Mouse (Mus musculus): ENCODE data around the gene Hpn.
A peak's percentile ranks its signal among the peaks of the same experiment; 100 is the strongest.

Hpn gene

DNA sequence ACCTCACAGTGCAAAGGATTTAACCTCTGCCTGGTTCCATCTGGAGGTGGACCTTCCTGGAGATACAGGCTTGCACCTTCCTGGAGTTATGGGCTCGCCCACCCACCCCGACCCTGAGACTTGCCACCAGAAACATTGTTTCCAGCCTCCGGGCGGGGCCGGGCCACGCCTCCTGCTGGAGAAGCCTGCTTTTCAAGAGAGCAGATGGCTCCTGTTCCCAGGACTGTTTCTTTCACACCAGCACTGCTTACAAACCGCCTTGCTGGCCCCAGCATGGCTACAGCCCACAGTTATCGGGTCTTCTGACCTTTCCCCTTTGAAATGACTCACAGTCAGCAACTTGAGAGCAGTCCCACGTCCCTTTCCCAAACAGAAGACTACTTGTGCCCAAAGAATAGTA, 42.8 kb downstream of the Hpn start:
- Histone ChIP-seq H3K27me3 (ENCODE audit: control insufficient read depth, insufficient read depth, low read length, poor library complexity, severe bottlenecking) (no peaks in the 10 kb centered on the region), H3K36me3 (ENCODE audit: control insufficient read depth, insufficient read depth, low read length, poor library complexity, severe bottlenecking) (no peaks in the 10 kb centered on the region)
- DNase-seq (ENCODE audit: low read depth, low spot score) = no peak

DNA sequence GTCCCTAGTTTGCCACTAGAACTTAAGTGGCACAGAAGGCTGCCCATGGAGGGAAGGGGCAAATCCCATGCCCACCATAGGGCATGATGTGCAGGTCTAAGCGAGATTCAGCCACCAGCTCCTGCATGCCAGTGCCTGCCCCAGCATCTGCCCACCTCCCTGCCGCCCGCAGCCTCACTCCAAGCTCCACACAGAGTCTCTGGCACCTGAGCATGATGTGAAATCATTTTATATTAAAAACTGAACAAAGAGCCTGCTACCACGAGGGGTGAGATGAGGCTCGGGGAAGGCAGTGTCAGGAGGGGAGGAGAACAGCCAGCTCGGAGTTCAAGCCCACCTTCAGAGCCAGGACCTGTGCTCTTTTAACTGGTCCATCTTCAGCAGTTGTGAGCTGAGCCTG, 44.8 kb downstream of the Hpn start:
- no peaks in the 10 kb centered on the region for H3K36me3 ChIP-seq (ENCODE audit: control insufficient read depth, insufficient read depth, low read length, poor library complexity, severe bottlenecking)
- H3K27me3 ChIP-seq (ENCODE audit: control insufficient read depth, insufficient read depth, low read length, poor library complexity, severe bottlenecking) = no peaks in the 10 kb centered on the region
- DNase-seq (ENCODE audit: low read depth, low spot score) = no peak

DNA sequence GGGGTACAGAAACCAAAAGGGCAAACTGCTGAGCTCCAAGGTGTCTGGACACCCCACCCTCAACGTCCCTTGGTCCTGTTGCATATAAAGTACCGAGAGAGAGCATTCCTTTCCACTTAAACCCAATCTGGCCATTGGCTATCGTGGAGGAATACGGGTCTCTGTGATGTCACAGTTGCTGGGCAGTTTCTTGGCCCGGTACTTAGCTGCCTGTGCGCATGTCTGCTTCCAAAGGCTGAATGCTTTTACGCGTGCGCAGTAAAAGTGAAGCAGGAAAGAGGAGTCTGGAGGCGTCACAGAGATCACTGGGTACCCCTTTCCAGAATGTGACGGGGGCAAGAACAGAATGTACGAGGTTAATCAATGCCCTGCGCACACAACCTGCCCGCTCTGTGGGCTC, 45.6 kb downstream of the Hpn start:
- no peak for DNase-seq (ENCODE audit: low read depth, low spot score)
- no peaks in the 10 kb centered on the region for H3K27me3 ChIP-seq (ENCODE audit: control insufficient read depth, insufficient read depth, low read length, poor library complexity, severe bottlenecking)
- no peaks in the 10 kb centered on the region for H3K36me3 ChIP-seq (ENCODE audit: control insufficient read depth, insufficient read depth, low read length, poor library complexity, severe bottlenecking)

DNA sequence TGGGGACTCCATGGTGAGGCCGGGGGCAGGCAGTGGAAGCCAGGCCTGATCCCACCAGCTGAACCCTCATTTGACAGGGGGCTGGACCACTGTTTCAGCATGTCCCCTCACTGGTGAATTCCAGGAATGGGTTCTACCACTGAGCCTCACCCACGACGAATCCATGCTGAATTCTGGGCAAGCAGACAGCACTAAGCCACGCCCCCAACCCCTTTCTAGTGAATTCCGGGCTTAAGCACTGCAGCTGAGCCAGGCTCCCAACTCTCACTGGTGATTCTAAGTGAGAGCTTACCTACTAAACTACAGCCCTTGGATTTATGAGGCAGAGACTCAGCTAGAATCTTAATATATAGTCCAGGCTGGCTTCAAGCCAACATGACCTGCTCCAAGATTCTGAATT, 47.3 kb downstream of the Hpn start:
- Histone ChIP-seq H3K27me3 (ENCODE audit: control insufficient read depth, insufficient read depth, low read length, poor library complexity, severe bottlenecking) (no peaks in the 10 kb centered on the region), H3K36me3 (ENCODE audit: control insufficient read depth, insufficient read depth, low read length, poor library complexity, severe bottlenecking) (no peaks in the 10 kb centered on the region)
- DNase-seq (ENCODE audit: low read depth, low spot score) = no peak

DNA sequence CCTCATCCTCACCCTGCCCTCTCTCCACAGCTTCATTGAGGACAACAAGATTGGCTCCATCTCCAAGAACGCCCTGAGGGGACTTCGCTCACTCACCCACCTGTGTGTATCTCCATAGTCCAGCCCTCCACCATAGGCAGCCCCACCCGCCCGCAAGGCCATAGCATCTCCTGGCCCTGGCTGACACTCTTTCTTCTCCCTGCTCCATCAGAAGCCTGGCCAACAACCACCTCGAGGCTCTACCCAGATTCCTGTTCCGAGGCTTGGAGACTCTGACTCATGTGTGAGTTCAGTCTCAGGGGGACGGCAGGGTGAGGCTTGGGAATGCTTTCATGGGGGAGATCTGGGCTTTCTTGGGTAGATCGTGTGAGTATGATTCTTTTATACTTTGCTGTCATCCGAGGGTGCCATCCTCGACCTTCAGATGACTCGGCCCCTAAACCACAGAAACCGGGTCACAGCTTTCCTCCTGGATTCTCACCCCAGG, 52.0 kb downstream of the Hpn start:
- no peak for DNase-seq (ENCODE audit: low read depth, low spot score)
- H3K27me3 ChIP-seq (ENCODE audit: control insufficient read depth, insufficient read depth, low read length, poor library complexity, severe bottlenecking) = no peaks in the 10 kb centered on the region
- H3K36me3 ChIP-seq (ENCODE audit: control insufficient read depth, insufficient read depth, low read length, poor library complexity, severe bottlenecking) = no peaks in the 10 kb centered on the region

DNA sequence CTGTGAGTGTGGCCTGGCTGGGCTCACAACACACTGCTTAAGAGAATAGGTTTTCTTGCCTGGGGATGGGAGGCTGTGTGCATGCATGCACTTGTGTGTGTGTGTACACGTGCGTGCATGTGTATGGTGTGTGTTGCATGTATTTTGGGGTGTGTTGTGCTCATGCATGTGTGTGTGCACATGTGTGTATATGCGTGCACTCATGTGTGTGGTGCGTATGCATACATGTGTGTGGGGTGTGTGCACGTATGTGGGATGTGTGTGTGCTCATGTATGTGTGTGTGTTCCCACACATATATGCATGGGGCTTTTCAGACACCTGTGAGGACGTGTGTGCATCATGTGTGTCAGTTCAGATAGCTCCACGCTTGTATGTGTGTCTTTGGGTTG, 54.5 kb downstream of the Hpn start:
- Histone ChIP-seq H3K27me3 (ENCODE audit: control insufficient read depth, insufficient read depth, low read length, poor library complexity, severe bottlenecking) (no peaks in the 10 kb centered on the region), H3K36me3 (ENCODE audit: control insufficient read depth, insufficient read depth, low read length, poor library complexity, severe bottlenecking) (no peaks in the 10 kb centered on the region)
- no peak for DNase-seq (ENCODE audit: low read depth, low spot score)

DNA sequence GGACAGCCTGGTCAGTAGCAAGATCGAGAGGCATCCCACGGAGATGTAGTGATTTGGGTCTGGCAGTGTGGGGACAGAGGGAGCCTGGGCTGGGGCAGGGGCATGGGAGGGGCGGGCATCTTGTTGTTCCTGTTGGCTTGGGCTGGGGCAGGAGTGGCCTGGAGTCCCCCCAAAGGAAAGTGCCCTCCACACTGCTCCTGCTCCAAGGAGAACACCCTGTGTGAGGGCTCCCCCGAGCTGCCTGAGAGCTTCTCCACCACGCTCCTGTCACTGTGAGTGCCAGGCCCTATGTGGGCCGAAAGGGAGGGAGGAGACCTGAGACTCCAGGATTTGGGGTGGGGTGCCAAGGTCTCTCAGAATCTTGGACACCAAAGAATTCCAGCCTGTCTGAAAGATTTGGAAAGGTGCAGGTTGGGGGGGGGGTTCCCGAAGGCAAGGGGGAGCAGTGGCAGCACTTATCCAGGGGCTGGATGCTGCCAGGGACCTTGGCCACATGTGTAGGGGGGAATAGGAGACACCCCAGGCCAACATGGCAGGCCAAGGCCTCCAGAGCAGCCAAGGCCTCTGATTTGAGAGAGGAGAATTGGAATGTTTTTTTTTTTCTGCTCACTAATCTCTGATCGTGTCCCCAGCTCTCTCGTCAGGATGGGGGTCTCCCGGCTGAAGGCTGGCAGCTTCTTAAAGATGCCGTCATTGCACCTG, 55.0 kb downstream of the Hpn start:
- DNase-seq (ENCODE audit: low read depth, low spot score) = no peak

DNA sequence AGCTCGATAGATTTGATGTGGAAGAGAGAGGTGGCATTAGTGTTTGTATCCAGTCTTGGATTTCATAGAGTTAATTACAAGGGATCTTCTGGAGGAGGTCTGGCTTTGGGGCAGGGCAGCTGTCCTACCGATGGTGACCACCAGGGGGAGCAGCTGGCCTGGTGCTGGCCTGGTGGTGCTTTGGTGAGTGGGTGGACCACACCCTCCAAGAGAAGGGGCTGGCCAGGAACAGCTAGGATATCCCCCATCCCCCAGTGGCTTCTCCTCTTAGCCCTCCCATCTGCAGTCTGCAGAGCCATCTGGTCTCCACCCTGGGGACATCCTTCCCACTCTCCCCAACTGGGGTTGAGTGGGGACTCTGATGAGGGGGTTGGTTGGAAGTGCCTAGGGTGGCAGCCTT, 56.0 kb downstream of the Hpn start, which contains the start of gene Lgi4:
TSS of gene Lgi4 (plus strand) at position 235 of the 400 bp plus-strand sequence.
- DNase-seq (ENCODE audit: low read depth, low spot score) = peak; percentile 83
- Histone ChIP-seq H3K27me3 (ENCODE audit: control insufficient read depth, insufficient read depth, low read length, poor library complexity, severe bottlenecking) (no peaks in the 10 kb centered on the region), H3K36me3 (ENCODE audit: control insufficient read depth, insufficient read depth, low read length, poor library complexity, severe bottlenecking) (no peaks in the 10 kb centered on the region)

More for the DNA sequence above, 55.0 kb downstream of the Hpn start:
- no peaks in the 10 kb centered on the region for H3K36me3 ChIP-seq (ENCODE audit: control insufficient read depth, insufficient read depth, low read length, poor library complexity, severe bottlenecking)
- H3K27me3 ChIP-seq (ENCODE audit: control insufficient read depth, insufficient read depth, low read length, poor library complexity, severe bottlenecking) = no peaks in the 10 kb centered on the region

DNA sequence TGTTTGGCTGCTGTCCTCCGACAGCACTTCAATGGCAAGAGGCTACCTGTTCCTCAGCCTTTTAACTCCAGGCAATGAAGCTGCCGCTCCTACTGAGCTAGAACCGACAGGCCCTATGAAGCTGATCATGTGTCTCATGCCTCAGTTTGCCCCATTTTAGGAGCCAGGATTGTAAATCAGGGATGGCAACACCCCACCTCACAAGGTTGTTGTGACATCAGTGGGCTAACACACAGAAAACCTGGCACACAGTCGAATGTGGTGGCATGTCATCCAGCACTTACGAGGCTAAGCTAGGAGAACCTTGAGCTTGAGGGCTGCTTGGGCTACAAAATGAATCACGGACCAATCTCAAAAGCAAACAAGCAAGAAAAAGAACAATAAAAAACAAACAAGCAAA, 56.9 kb downstream of the Hpn start:
- no peaks in the 10 kb centered on the region for H3K27me3 ChIP-seq (ENCODE audit: control insufficient read depth, insufficient read depth, low read length, poor library complexity, severe bottlenecking)
- H3K36me3 ChIP-seq (ENCODE audit: control insufficient read depth, insufficient read depth, low read length, poor library complexity, severe bottlenecking) = no peaks in the 10 kb centered on the region
- no peak for DNase-seq (ENCODE audit: low read depth, low spot score)

DNA sequence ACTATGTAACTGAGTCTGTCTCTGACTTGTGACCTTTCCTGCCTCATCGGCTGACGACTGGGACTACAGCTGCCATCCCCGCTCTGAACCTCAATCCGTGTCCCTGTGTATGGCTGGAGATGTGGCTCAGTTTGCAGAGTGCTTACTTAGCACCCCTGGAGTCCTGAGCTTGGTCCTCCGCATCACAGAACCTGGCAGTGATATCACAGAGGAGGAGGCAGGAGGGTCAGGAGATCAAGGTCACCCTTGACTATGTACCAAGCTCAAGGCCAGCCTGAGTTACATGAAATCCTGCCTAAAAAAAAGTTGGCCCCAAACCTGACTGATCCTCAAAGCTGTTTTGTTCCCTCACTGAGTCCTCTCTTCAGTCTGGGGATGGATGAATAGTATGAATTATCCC, 57.4 kb downstream of the Hpn start:
- DNase-seq (ENCODE audit: low read depth, low spot score) = no peak
- no peaks in the 10 kb centered on the region for H3K36me3 ChIP-seq (ENCODE audit: control insufficient read depth, insufficient read depth, low read length, poor library complexity, severe bottlenecking)
- no peaks in the 10 kb centered on the region for H3K27me3 ChIP-seq (ENCODE audit: control insufficient read depth, insufficient read depth, low read length, poor library complexity, severe bottlenecking)

DNA sequence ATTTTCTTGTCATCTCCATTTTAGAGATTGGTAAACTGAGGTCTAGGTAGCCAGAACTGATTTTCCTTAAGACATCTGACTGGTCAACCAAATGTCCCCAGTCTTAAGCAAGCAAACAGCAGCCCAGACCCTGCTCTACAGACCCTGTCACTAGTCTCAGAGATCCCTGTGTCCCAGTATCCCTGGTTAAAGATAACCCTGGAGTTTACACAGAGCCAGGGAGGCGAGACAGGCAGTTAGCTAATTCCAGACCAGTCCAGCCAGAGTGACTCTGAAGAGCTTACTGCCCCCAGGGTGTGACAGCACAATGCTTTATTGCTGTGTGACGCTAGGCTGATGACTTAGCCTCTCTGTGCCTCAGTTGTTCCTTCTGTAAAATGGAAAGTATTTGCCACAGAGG, 58.0 kb downstream of the Hpn start, which contains the start of gene Fxyd1:
TSS of gene Fxyd1 (minus strand) at position 129 of the 400 bp plus-strand sequence.
- no peaks in the 10 kb centered on the region for H3K36me3 ChIP-seq (ENCODE audit: control insufficient read depth, insufficient read depth, low read length, poor library complexity, severe bottlenecking)
- no peak for DNase-seq (ENCODE audit: low read depth, low spot score)
- no peaks in the 10 kb centered on the region for H3K27me3 ChIP-seq (ENCODE audit: control insufficient read depth, insufficient read depth, low read length, poor library complexity, severe bottlenecking)

DNA sequence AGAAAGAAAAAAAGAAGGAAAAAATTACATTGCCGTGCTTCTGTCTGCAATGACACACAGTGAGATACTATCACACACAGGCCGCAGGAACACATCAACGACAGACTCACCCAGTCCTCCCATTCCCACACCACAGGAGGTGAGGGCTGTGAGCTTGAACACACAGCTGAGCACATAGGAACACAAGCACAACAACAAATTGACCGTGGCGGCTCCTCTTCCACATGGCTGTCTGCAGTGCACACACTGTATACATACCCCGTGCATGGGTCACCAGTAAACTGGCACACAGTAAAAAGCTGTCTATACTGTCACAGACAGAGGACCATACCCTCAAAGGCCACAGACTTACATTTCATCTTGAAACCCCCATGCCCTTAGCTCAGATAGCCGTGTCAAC, 58.6 kb downstream of the Hpn start:
- Histone ChIP-seq H3K27me3 (ENCODE audit: control insufficient read depth, insufficient read depth, low read length, poor library complexity, severe bottlenecking) (no peaks in the 10 kb centered on the region), H3K36me3 (ENCODE audit: control insufficient read depth, insufficient read depth, low read length, poor library complexity, severe bottlenecking) (no peaks in the 10 kb centered on the region)
- DNase-seq (ENCODE audit: low read depth, low spot score) = no peak

DNA sequence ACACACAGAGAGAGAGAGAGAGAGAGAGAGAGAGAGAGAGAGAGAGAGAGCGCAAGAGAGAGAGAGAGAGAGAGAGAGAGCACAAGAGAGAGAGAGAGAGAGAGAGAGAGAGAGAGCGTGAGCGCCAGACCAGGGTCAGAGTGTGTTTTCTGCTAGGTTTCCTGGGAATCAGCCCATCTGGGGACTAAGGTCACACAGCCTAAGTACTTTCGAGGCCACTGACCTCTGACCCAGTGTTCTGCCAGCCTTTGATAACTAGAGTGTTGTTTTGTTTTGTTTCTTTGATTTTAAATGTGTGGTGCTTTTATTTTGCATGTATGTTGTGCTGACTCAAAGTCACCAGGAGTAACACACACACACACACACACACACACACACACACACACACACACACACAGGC, 59.2 kb downstream of the Hpn start:
- Histone ChIP-seq H3K27me3 (ENCODE audit: control insufficient read depth, insufficient read depth, low read length, poor library complexity, severe bottlenecking) (no peaks in the 10 kb centered on the region), H3K36me3 (ENCODE audit: control insufficient read depth, insufficient read depth, low read length, poor library complexity, severe bottlenecking) (no peaks in the 10 kb centered on the region)
- no peak for DNase-seq (ENCODE audit: low read depth, low spot score)

DNA sequence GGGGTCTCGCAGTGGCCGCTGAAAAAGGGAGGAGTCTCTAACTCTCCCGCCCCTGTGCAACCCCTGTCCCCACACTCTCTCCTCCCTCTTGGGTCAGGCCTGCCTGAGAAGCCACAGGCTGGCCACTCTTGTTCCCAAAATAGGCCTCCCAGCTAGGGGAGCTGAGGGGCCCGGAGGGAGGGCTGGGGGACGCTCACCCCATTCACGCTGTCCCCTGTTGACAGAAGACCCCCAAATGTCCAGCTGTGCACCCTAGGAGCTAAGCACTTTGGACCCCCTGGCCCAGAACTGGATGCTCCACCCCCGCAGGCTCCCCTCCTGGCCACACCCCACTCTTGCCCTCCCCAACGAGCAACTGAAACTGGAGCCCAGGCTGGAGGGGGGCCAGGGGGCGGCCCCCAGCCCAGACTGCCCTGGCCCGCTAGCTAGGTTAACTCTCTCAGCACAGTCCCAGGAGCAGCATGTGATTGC, 59.7 kb downstream of the Hpn start:
- no peak for DNase-seq (ENCODE audit: low read depth, low spot score)
- Histone ChIP-seq H3K36me3 (ENCODE audit: control insufficient read depth, insufficient read depth, low read length, poor library complexity, severe bottlenecking) (no peaks in the 10 kb centered on the region), H3K27me3 (ENCODE audit: control insufficient read depth, insufficient read depth, low read length, poor library complexity, severe bottlenecking) (no peaks in the 10 kb centered on the region)

DNA sequence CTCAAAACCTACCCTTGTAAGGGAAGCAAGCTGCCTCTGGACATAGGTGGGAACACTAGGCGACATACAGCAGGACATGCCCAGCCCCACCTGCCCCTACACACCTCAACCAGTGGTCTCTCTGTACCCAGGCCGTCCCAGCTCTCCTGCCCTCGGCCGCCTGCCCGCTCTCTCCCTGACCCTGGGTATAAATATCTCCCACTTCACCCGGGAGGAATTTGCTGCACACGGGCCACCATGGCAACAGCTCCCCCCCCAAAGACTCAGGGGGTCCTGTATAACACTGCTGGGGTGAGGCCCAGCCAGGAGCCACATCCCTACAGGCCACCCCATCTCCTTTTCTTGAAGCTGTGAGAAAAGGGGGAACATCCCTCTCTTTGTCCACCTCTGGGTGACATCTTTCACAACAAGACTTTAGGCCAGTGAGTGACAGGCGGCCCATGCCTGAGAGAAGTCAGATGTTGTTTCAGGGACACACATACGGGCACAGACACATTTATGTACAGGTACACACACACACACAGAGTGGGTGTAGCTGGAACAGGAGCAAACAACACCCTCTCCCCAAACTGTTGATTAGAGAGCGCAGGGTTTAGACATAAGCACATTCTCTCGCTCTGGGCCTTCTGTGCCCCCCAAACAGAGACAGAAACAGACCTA, 60.3 kb downstream of the Hpn start:
- H3K27me3 ChIP-seq (ENCODE audit: control insufficient read depth, insufficient read depth, low read length, poor library complexity, severe bottlenecking) = no peaks in the 10 kb centered on the region
- DNase-seq (ENCODE audit: low read depth, low spot score) = no peak
- H3K36me3 ChIP-seq (ENCODE audit: control insufficient read depth, insufficient read depth, low read length, poor library complexity, severe bottlenecking) = no peaks in the 10 kb centered on the region

Data from splenic B cell, adult 2 months (primary cell).